Mouse (Mus musculus) cerebellum, adult 2 months (tissue): Measurements from ENCODE around the gene Garnl3. TPM values are rescaled to one million over a fixed set of nuclear protein-coding genes. Genes with fewer than 3 reads are reported as not detected.

ENCODE experiments used
- DNase-seq, 2 experiments: peaks; one replicate each; pipeline ENCODE4 v3.0.0; 2021
- H3K27ac ChIP-seq: fragments of 200-500 bp; 2 replicates; pipeline ENCODE4 v1.5.1; 2012; ENCODE audit warnings: low read length, control low read depth, inconsistent platforms; ENCODE audit not compliant: insufficient read depth
- H3K27me3 ChIP-seq: fragments of 200-500 bp; 2 replicates; pipeline ENCODE4 v1.6.1; 2012; ENCODE audit warnings: inconsistent platforms, mild to moderate bottlenecking, low read length, moderate library complexity; ENCODE audit not compliant: control insufficient read depth, insufficient read depth
- H3K4me1 ChIP-seq: fragments of 200-500 bp; 2 replicates; pipeline ENCODE4 v1.6.1; 2011; ENCODE audit warnings: low read length; ENCODE audit not compliant: control insufficient read depth, insufficient read depth
- H3K4me3 ChIP-seq: fragments of 200-500 bp; replicated peaks from 2 replicates; pipeline ENCODE3; 2011; ENCODE audit warnings: mild to moderate bottlenecking, low read depth, low read length, control low read depth; ENCODE audit not compliant: insufficient read depth
- CTCF ChIP-seq: fragments of 200-500 bp; IDR thresholded peaks from 2 replicates; pipeline ENCODE4 v1.5.1; 2011; ENCODE audit warnings: low read depth, mild to moderate bottlenecking, control low read depth, low read length, moderate library complexity, borderline replicate concordance; ENCODE audit not compliant: insufficient read depth
- POLR2A ChIP-seq: fragments of 200-500 bp; IDR thresholded peaks from 2 replicates; pipeline ENCODE4 v1.6.1; 2011; ENCODE audit warnings: low read length, control low read depth, borderline replicate concordance; ENCODE audit not compliant: insufficient read depth
- WGBS: fragments of 180-500 bp; shearing (Covaris S2); methylation state at CpG from one replicate; pipeline ENCODE4 v1.1.7; 2018; 5-methylcytosine and 5-hydroxymethylcytosine counted together
- polyA plus RNA-seq: library from polyadenylated mRNA; depleted of rRNA; stranded (reverse); fragments of >200 nt; gene quantifications from 2 replicates; pipeline ENCODE4 v1.2.3, GENCODE M21; 2012

Gene Garnl3
- polyA plus RNA-seq, 1 experiment = 120 TPM

DNA sequence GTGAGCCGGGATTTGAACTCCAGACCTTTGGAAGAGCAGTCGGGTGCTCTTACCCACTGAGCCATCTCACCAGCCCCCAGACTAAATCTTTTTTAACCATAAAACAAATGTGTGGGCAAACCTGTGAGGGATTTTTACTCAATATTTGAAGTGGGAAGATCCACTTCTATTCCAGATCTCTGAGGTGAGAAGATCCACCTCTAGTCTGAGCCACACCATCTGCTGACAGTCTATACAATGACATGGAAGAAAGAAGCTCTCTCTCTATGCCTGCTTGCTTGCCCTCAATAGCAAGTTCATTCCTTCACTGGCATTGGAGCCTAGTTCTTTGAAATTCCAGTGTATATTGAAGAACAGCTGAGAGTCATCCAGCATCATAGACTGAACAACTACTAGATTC is 131.7 kb downstream of the Garnl3 start:
- 95% methylated on average over 2 of the region's 2 CpGs for WGBS
- Histone ChIP-seq H3K4me1 (peaks cover 18% of the 10 kb centered on the region), H3K27me3 (no peaks in the 10 kb centered on the region), H3K4me3 (no peak overlapping the region), H3K27ac (no peak overlapping the region)
- no peak for DNase-seq
- no peak for TF ChIP-seq CTCF

DNA sequence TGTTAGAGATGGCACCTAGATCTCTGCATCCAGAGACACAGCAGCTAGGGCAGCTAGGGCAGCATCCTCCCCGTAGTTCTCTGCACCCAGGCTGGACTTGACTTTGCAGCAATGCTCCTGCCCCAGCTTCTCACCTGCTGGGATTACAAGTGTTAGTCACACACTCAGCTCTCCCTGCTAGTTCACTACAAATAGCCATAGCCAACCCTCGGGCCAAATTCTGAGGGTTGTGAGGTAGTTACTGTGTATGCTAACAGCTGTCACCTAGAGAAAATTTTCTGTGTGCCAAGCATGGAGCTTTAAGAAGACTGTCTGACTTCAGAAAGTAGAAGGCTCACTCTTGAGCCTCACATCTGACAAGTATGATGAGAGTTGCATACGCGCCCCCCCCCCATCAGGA is 133.7 kb downstream of the Garnl3 start:
- 58% methylated on average over 4 of the region's 4 CpGs for WGBS
- peaks cover 5% of the 10 kb centered on the region for H3K4me1 ChIP-seq
- no peak overlapping the region for H3K4me3 ChIP-seq
- TF ChIP-seq POLR2A (no peak), CTCF (no peak)
- peak overlapping the region; percentile 10; the same call in 1 of the 2 replicates for H3K27ac ChIP-seq
- DNase-seq = peak; percentile 44 to 56
- H3K27me3 ChIP-seq = no peaks in the 10 kb centered on the region

DNA sequence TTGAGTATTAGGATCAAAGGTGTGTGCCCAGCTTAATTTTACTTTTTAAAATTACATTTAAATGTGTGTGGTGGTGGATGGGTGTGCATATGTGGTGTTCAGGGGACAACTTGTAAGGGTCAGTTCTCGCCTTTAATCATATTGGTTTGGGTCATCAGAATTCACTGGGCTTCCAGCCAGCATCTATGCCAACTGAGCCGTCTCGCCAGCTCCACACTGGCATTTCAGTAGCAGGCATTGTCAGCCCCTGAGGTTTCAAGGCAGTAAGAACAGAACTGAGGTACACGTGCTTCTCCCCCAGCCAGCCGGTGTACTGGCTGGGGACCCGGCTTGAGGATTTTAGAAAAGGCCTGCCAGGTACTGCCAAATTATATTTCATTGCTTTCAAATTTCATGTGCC is 134.4 kb downstream of the Garnl3 start:
- no peak for TF ChIP-seq CTCF
- no peak for TF ChIP-seq POLR2A
- H3K27me3 ChIP-seq = no peaks in the 10 kb centered on the region
- H3K4me3 ChIP-seq = no peak overlapping the region
- H3K4me1 ChIP-seq = peaks cover 5% of the 10 kb centered on the region
- 0 out of 2 replicates have a peak overlapping the region, but pooled peaks have one; percentile 10 for H3K27ac ChIP-seq
- peak; percentile 42 to 55 for DNase-seq
- WGBS = 9% methylated on average over 6 of the region's 6 CpGs

DNA sequence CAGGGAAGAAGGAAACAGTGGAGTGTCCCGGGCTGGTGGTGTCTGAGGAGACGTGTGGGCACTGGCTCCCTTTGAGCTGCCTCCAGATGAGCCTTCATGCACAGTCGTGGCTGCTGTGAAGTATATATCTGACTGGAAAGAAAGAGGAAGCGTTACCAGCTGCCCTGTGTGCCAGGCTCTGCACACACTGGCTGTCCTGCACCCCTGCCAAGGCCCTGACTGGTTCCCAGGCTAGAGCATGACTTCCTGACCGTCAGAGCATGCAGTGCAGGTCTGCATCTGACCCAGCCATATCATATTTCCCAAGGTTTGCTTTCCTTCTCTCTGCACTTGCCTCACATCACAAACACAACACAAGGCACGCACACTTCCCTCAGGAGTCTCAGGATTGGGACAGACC is 139.3 kb downstream of the Garnl3 start:
- Histone ChIP-seq H3K27ac (no peak overlapping the region), H3K27me3 (no peaks in the 10 kb centered on the region), H3K4me1 (peaks cover 2% of the 10 kb centered on the region; the same call in 1 of the 2 replicates), H3K4me3 (no peak overlapping the region)
- DNase-seq = no peak
- 60% methylated on average over 6 of the region's 6 CpGs for WGBS
- no peak for TF ChIP-seq CTCF
- no peak for TF ChIP-seq POLR2A

DNA sequence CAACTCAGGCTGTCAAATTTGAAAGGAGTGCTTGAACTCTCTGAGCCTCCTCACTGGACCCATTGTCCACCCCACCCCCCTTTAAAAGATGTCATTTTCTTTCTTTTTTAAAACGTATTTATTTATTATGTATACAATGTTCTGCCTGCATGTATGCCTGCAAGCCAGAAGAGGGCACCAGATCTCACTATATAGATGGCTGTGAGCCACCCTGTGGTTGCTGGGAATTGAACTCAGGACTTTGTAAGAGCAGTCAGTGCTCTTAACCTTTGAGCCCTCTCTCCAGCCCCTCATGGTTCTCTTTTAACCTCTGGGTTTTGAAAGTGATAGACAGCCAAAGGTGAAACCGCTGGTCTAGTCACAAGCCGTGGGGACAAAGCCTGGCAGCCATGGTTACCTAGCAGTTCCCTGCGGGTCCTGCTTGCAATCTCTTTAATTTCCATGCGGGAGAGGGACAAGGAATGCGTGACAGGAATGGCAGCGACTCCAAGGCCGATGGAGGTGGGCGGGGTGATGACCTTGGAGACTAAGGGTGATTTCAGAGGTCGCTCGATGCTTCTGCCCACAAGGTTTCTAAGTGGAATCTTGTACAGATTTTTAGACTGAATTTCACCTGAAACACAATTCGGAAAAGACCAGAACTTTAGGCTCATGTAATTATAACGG is 141.2 kb downstream of the Garnl3 start:
- no peak overlapping the region for H3K27ac ChIP-seq
- DNase-seq = no peak
- WGBS = 59% methylated on average over 13 of the region's 13 CpGs
- H3K4me1 ChIP-seq = 0 out of 2 replicates have a peak, but pooled peaks cover 2% of the 10 kb centered on the region
- TF ChIP-seq CTCF = peak; percentile 54; the same call in 1 of the 2 replicates
- TF ChIP-seq POLR2A = no peak
- H3K4me3 ChIP-seq = no peak overlapping the region
- H3K27me3 ChIP-seq = no peaks in the 10 kb centered on the region

DNA sequence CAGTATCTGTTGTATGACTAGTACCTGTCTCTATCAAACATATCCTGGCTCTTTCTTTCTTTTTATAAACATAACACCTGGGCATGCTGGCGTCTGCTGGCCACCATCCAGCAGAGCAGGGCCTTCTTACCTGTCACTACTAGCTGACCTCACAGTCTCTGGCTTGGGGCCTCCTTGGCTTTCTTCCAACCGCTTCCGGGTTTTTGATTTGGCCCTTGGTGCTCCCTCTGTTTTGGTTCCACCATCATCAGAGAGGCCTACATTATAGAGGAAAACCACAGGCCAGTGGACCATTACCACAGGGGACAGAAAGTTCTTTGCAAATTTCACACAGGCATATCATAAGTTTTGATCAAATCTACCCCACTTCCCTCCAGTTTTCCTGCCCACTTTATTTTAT is 142.1 kb downstream of the Garnl3 start:
- H3K4me1 ChIP-seq = 0 out of 2 replicates have a peak, but pooled peaks cover 2% of the 10 kb centered on the region
- no peaks in the 10 kb centered on the region for H3K27me3 ChIP-seq
- no peak for TF ChIP-seq CTCF
- no peak for TF ChIP-seq POLR2A
- no peak overlapping the region for H3K4me3 ChIP-seq
- H3K27ac ChIP-seq = no peak overlapping the region
- peak; percentile 60 to 69 for DNase-seq
- 45% methylated on average over 3 of the region's 3 CpGs for WGBS

DNA sequence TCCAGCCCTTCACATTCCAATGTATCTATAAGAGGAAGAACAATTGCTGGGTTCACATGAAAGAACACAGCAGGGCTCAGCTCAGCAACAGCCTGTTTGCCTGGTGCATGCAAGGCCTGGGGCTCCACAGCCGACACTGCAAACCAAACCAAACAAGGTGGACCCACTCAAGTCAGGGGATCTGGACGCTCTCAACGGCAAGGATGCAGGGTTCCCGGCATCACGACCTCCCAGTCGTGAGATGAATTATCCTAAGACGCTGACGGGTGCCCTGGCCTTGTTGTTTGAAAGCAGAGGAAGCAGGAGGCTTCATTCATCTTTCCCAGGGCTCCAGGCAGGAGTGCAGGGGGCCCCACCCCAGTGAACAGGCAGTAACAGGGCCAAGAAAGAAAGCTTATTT is 145.6 kb downstream of the Garnl3 start:
- TF ChIP-seq POLR2A = no peak
- no peak for TF ChIP-seq CTCF
- no peak for DNase-seq
- Histone ChIP-seq H3K27ac (no peak overlapping the region), H3K4me3 (no peak overlapping the region), H3K4me1 (peaks cover 6% of the 10 kb centered on the region), H3K27me3 (no peaks in the 10 kb centered on the region)
- WGBS = 67% methylated on average over 8 of the region's 8 CpGs

DNA sequence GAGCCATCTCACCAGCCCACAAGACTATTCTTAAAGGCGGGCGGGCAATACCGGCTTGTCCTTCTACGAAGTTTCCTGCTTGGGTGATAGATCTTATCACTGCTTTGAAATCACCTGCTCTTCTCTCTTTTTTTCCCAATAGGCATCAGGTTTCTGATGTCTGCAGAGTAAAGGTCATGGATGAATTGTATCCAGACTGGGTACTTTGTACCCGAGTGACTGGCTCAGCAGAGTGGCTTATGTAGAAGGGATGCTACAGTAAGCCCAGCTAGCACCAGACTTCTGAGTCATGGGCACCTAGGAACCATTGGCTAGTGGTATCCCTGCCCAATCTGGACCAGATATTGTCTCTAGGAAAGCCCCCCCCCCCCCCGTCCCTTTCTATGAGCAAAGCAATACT is 147.8 kb downstream of the Garnl3 start:
- TF ChIP-seq CTCF (no peak), POLR2A (no peak)
- DNase-seq = no peak

More for the DNA sequence above, 147.8 kb downstream of the Garnl3 start:
- no peak overlapping the region for H3K27ac ChIP-seq
- 64% methylated on average over 6 of the region's 6 CpGs for WGBS
- H3K4me1 ChIP-seq = peaks cover 13% of the 10 kb centered on the region
- no peaks in the 10 kb centered on the region for H3K27me3 ChIP-seq
- H3K4me3 ChIP-seq = no peak overlapping the region
